Mouse (Mus musculus) hindbrain, embryonic 11.5 days (tissue): ENCODE measurements around the gene Olfr1360. TPM values are rescaled to one million over a fixed set of nuclear protein-coding genes. Genes with fewer than 3 reads are reported as not detected.
"Not testable (repeated sequence)": the region's sequence is repeated elsewhere in the genome, so short reads cannot be mapped to it uniquely, and the experiment has no call there.

Experiments used
- ATAC-seq: fragments of 200-750 bp; cut with Nextera tagmentation; 2 replicates; pipeline ENCODE4 v1.8.0; 2017; ENCODE audit warnings: mild to moderate bottlenecking, moderate TSS enrichment, moderate library complexity; ENCODE audit not compliant: low FRiP score
- DNase-seq: peaks from one replicate; pipeline ENCODE4 v3.0.0-alpha.2; 2015; ENCODE audit warnings: low spot score
- H3K27ac ChIP-seq: fragments of 300-500 bp; sonication (generic); 2 replicates; pipeline ENCODE4 v1.5.1; 2014; ENCODE audit warnings: mild to moderate bottlenecking, low read depth, low read length
- H3K27me3 ChIP-seq: fragments of 300-500 bp; sonication (generic); 2 replicates; pipeline ENCODE4 v1.6.1; 2014; ENCODE audit warnings: mild to moderate bottlenecking, low read length, moderate library complexity, mixed read lengths; ENCODE audit not compliant: control insufficient read depth, insufficient read depth
- H3K36me3 ChIP-seq: fragments of 300-500 bp; sonication (generic); 2 replicates; pipeline ENCODE4 v1.6.1; 2014; ENCODE audit warnings: mild to moderate bottlenecking, low read length, moderate library complexity, mixed read lengths; ENCODE audit not compliant: control insufficient read depth, insufficient read depth
- H3K4me1 ChIP-seq: fragments of 300-500 bp; sonication (generic); replicated peaks from 2 replicates; pipeline ENCODE4 v1.6.1; 2014; ENCODE audit warnings: low read length, mixed read lengths; ENCODE audit not compliant: control insufficient read depth, insufficient read depth
- H3K4me2 ChIP-seq: fragments of 300-500 bp; sonication (generic); replicated peaks from 2 replicates; pipeline ENCODE4 v1.6.1; 2014; ENCODE audit warnings: mild to moderate bottlenecking, low read depth, low read length
- H3K4me3 ChIP-seq: fragments of 300-500 bp; sonication (generic); 2 replicates; pipeline ENCODE4 v1.5.1; 2014; ENCODE audit warnings: low read depth, low read length
- H3K9ac ChIP-seq: fragments of 300-500 bp; sonication (generic); 2 replicates; pipeline ENCODE4 v1.6.1; 2014; ENCODE audit warnings: low read depth, low read length
- H3K9me3 ChIP-seq: fragments of 300-500 bp; sonication (generic); 2 replicates; pipeline ENCODE4 v1.6.1; 2016; ENCODE audit warnings: low read length; ENCODE audit not compliant: control insufficient read depth
- WGBS: fragments of 180-500 bp; shearing (Covaris S2); extraction: QIAGEN DNeasy Blood & Tissue Kit; methylation state at CpG from one replicate; pipeline ENCODE4 v1.1.7; 2014; 5-methylcytosine and 5-hydroxymethylcytosine counted together
- polyA plus RNA-seq: library from polyadenylated mRNA; unstranded; fragments of >200 nt; fragmentation: Nextera tagmentation; extraction: Ambion mirVana; gene quantifications from 2 replicates; pipeline ENCODE4 v1.2.1, GENCODE M21; 2014

Olfr1360 gene
- polyA plus RNA-seq, 1 experiment from 2014 or later: not detected

GRCm38 (mm10) chr13:21716540-21717391, 39.6 kb upstream of the Olfr1360 start:
- DNase-seq: peak; percentile 69
- WGBS: 1% methylated on average over 9 of the region's 38 CpGs

GRCm38 (mm10) chr13:21715864-21716539, 38.8 kb upstream of the Olfr1360 start, which contains the start of the genes Hist1h2bl and Hist1h2ai:
Gene Hist1h2bl (minus strand): TSS chr13:21716143.
Gene Hist1h2ai (plus strand): TSS chr13:21716422.
- Histone ChIP-seq H3K4me2 (peak within 1 kb of the TSS; percentile 87), H3K9ac (peak within 1 kb of the TSS; percentile 77), H3K4me3 (peak within 1 kb of the TSS; percentile 47), H3K27ac (peak within 1 kb of the TSS; percentile 93)
- under 1% methylated on average over 23 of the region's 50 CpGs for WGBS
- not testable (repeated sequence) for H3K4me1 ChIP-seq, H3K9me3 ChIP-seq, H3K36me3 ChIP-seq, H3K27me3 ChIP-seq
- DNase-seq (peak; percentile 86), ATAC-seq (peak; percentile 95)

More at GRCm38 (mm10) chr13:21716540-21717391, 39.6 kb upstream of the Olfr1360 start:
- peak; percentile 31 for ATAC-seq
- not testable (repeated sequence) for H3K9me3 ChIP-seq, H3K36me3 ChIP-seq, H3K27me3 ChIP-seq, H3K4me1 ChIP-seq
- H3K4me3 ChIP-seq: peak overlapping the region; percentile 47
- H3K9ac ChIP-seq: peak overlapping the region; percentile 77
- H3K27ac ChIP-seq: peak overlapping the region; percentile 93
- peak overlapping the region; percentile 87 for H3K4me2 ChIP-seq

GRCm38 (mm10) chr13:21715131-21715863, 38.1 kb upstream of the Olfr1360 start:
- peak; percentile 62 for DNase-seq
- Histone ChIP-seq H3K4me1 (peaks cover 2% of the 10 kb centered on the region; the same call in 1 of the 2 replicates), H3K36me3 (no peaks in the 10 kb centered on the region), H3K4me2 (peak overlapping the region; percentile 69), H3K4me3 (peak overlapping the region; percentile 47), H3K9ac (peak overlapping the region; percentile 71), H3K9me3 (no peaks in the 10 kb centered on the region), H3K27ac (peak overlapping the region; percentile 93), H3K27me3 (no peaks in the 10 kb centered on the region)
- no peak for ATAC-seq
- 2% methylated on average over 19 of the region's 22 CpGs for WGBS

DNA sequence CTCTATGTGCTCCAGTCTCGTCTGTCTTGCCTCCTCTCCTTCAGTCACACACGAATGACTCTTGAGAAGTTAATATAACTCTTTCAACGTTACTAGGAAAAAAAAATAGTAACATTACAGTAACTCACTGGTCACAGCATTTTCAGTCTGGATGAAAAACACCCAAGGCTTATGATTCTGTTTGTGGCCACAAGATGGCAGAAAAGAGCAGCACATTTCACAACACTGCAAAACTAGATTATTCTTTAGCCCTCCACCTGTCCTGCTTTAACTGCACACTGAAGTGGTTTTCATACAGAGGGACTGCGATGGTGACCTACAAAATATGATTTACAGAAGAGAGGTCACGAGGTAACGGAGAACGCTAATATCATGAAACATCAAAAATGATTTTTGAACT, 37.5 kb upstream of the Olfr1360 start:
- H3K27me3 ChIP-seq: no peaks in the 10 kb centered on the region
- H3K27ac ChIP-seq: peak overlapping the region; percentile 93
- peak; percentile 75 for DNase-seq
- H3K9me3 ChIP-seq: no peaks in the 10 kb centered on the region
- H3K4me3 ChIP-seq: peak overlapping the region; percentile 47
- WGBS: 1% methylated on average over 7 of the region's 7 CpGs
- H3K4me1 ChIP-seq: peaks cover 2% of the 10 kb centered on the region; the same call in 1 of the 2 replicates
- H3K36me3 ChIP-seq: no peaks in the 10 kb centered on the region
- peak overlapping the region; percentile 69 for H3K4me2 ChIP-seq
- peak overlapping the region; percentile 71; the same call in 1 of the 2 replicates for H3K9ac ChIP-seq
- no peak for ATAC-seq

DNA sequence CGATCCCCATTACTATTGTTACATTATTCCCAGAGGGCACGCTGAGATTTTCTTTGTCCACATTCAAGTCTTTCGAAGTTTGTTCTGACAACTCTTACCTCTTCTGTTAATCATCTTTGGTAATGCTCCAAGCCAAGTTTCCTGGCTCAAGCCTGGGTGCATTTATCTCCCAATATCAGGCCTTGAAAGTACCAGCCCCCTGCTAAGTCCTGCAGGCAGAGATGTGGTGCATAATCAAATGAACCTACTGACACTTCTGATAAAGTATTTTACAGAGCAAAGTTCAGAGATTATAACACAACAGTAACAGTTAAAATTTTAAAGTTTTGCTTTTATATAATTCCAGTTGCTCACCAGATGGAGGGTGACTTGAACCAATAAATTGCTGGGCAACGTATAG, 34.5 kb upstream of the Olfr1360 start:
- no peak overlapping the region for H3K27ac ChIP-seq
- no peak overlapping the region for H3K9ac ChIP-seq
- 31% methylated on average over 4 of the region's 4 CpGs for WGBS

GRCm38 (mm10) chr13:21710821-21711525, 33.8 kb upstream of the Olfr1360 start:
- peak overlapping the region; percentile 5; the same call in 1 of the 2 replicates for H3K9ac ChIP-seq
- peak overlapping the region; percentile 30 for H3K4me2 ChIP-seq
- H3K4me1 ChIP-seq: no peaks in the 10 kb centered on the region; the same call in 1 of the 2 replicates
- H3K36me3 ChIP-seq: no peaks in the 10 kb centered on the region
- H3K27me3 ChIP-seq: no peaks in the 10 kb centered on the region
- peak overlapping the region; percentile 37 for H3K4me3 ChIP-seq
- DNase-seq (peak; percentile 85), ATAC-seq (peak; percentile 83)
- H3K9me3 ChIP-seq: no peaks in the 10 kb centered on the region
- H3K27ac ChIP-seq: no peak overlapping the region
- 1% methylated on average over 22 of the region's 22 CpGs for WGBS

More for the DNA sequence above, 34.5 kb upstream of the Olfr1360 start:
- Histone ChIP-seq H3K9me3 (no peaks in the 10 kb centered on the region), H3K4me3 (peak overlapping the region; percentile 37), H3K4me1 (no peaks in the 10 kb centered on the region; the same call in 1 of the 2 replicates), H3K36me3 (no peaks in the 10 kb centered on the region), H3K27me3 (no peaks in the 10 kb centered on the region), H3K4me2 (peak overlapping the region; percentile 30)
- no peak for DNase-seq
- no peak for ATAC-seq

DNA sequence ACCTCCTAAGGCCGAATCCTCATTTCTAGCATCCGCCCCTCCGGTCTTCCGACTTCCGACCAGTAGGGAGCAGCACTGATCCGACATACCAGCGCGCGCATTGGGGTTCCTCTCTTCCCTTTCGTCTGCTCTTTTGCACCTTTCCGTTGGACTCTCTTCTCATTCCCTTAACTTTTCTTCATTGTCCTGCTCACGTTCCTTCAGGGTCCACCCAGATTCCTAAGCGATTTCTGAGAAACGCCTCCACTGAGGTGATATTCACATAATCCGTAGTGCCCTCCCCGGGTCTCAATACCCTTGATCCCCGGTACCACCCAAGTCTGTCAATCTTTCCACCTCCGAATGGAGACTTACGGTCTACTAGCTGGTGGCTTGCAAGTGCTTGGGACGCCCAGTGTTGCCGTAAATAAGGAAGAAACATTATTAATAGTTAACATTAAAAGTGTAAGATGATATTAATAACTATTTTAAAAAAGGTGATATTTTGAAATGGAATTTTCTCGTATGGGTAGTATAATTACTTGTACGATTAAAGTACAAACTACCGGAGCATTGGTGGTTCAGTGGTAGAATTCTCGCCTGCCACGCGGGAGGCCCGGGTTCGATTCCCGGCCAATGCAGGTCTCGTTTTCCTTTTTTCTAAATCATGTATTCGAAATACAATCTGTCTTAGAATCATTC, 33.0 kb upstream of the Olfr1360 start:
- ATAC-seq (peak; percentile 87), DNase-seq (peak; percentile 92)
- H3K9me3 ChIP-seq: no peaks in the 10 kb centered on the region
- no peaks in the 10 kb centered on the region for H3K36me3 ChIP-seq
- H3K27me3 ChIP-seq: no peaks in the 10 kb centered on the region
- peak overlapping the region; percentile 48 for H3K9ac ChIP-seq
- peak overlapping the region; percentile 22 for H3K4me2 ChIP-seq
- no peaks in the 10 kb centered on the region; the same call in 1 of the 2 replicates for H3K4me1 ChIP-seq
- no peak overlapping the region for H3K27ac ChIP-seq
- WGBS: under 1% methylated on average over 32 of the region's 32 CpGs
- peak overlapping the region; percentile 43 for H3K4me3 ChIP-seq
